Mouse (Mus musculus) cerebellum, postnatal 14 days (tissue): ENCODE measurements at regions not wholly inside any gene's neighbourhood (a gene's known extent, or its start where the extent isn't known, plus 50 kb on each side); places are given as distances from the start of the nearest gene placed in this dataset.

ENCODE experiments used
- DNase-seq, 2 experiments: peaks; one replicate each; pipeline ENCODE4 v3.0.0; 2021; ENCODE audit warnings: mixed read lengths in 2 of 2

GRCm38 (mm10) chr10:17287141-17287540, 435.9 kb upstream of the Cited2 start:
- no peak for DNase-seq

GRCm38 (mm10) chr10:17288231-17288630, 434.8 kb upstream of the Cited2 start:
- peak in 1 of 2 experiments; percentile 8 for DNase-seq

- DNase-seq: peak in 1 of 2 experiments; percentile 7
Observed at GRCm38 (mm10) chr10:17292331-17292730, 430.7 kb upstream of the Cited2 start.

- no peak for DNase-seq
Observed at GRCm38 (mm10) chr10:17294440-17294839, 428.6 kb upstream of the Cited2 start.

- no peak for DNase-seq
Observed at GRCm38 (mm10) chr10:17295157-17295556, 427.9 kb upstream of the Cited2 start.

- DNase-seq: no peak
Observed at GRCm38 (mm10) chr10:17299600-17299999, 423.4 kb upstream of the Cited2 start.

GRCm38 (mm10) chr10:17326724-17327123, 396.3 kb upstream of the Cited2 start:
- no peak for DNase-seq

- peak; percentile 27 to 44 for DNase-seq
Observed at GRCm38 (mm10) chr10:17330904-17331606, 392.0 kb upstream of the Cited2 start.

- DNase-seq: peak; percentile 72 to 74
Observed at GRCm38 (mm10) chr10:17331607-17332008, 391.4 kb upstream of the Cited2 start.

GRCm38 (mm10) chr10:17332025-17332767, 390.8 kb upstream of the Cited2 start:
- peak; percentile 55 to 69 for DNase-seq

- no peak for DNase-seq
Observed at GRCm38 (mm10) chr10:17332986-17333385, 390.0 kb upstream of the Cited2 start.

- DNase-seq: no peak
Observed at GRCm38 (mm10) chr10:17333676-17334075, 389.3 kb upstream of the Cited2 start.

GRCm38 (mm10) chr10:17337217-17337616, 385.8 kb upstream of the Cited2 start:
- DNase-seq: no peak

GRCm38 (mm10) chr10:17343829-17344228, 379.2 kb upstream of the Cited2 start:
- DNase-seq: no peak

- DNase-seq: no peak
Observed at GRCm38 (mm10) chr10:17352202-17352994, 370.6 kb upstream of the Cited2 start.

GRCm38 (mm10) chr10:17355476-17355875, 367.5 kb upstream of the Cited2 start:
- no peak for DNase-seq

GRCm38 (mm10) chr10:17356041-17356440, 367.0 kb upstream of the Cited2 start:
- no peak for DNase-seq

- DNase-seq: no peak
Observed at GRCm38 (mm10) chr10:17362643-17363042, 360.4 kb upstream of the Cited2 start.

- no peak for DNase-seq
Observed at GRCm38 (mm10) chr10:17366042-17366740, 356.8 kb upstream of the Cited2 start.

GRCm38 (mm10) chr10:17367026-17367425, 356.0 kb upstream of the Cited2 start:
- DNase-seq: peak; percentile 14 to 51

- DNase-seq: peak in 1 of 2 experiments; percentile 19
Observed at GRCm38 (mm10) chr10:17367430-17367829, 355.6 kb upstream of the Cited2 start.

- no peak for DNase-seq
Observed at GRCm38 (mm10) chr10:17368636-17369035, 354.4 kb upstream of the Cited2 start.

- DNase-seq: no peak
Observed at GRCm38 (mm10) chr10:17372905-17373304, 350.1 kb upstream of the Cited2 start.
